Mouse (Mus musculus) limb, embryonic 11.5 days (tissue): ENCODE results near the gene Olfr330. TPM values are rescaled to one million over a fixed set of nuclear protein-coding genes. Genes with fewer than 3 reads are reported as not detected.
"Not testable (repeated sequence)": the region's sequence is repeated elsewhere in the genome, so short reads cannot be mapped to it uniquely, and the experiment has no call there.

ENCODE experiments used
- ATAC-seq: fragments of 200-750 bp; cut with Nextera tagmentation; 2 replicates; pipeline ENCODE4 v1.8.0; 2017; ENCODE audit warnings: low read depth; ENCODE audit not compliant: insufficient number of reproducible peaks, low FRiP score, low TSS enrichment
- DNase-seq: peaks from one replicate; pipeline ENCODE4 v3.0.0-alpha.2; 2015; ENCODE audit warnings: low spot score
- H3K27ac ChIP-seq: fragments of 300-500 bp; sonication (generic); replicated peaks from 2 replicates; pipeline ENCODE4 v1.5.1; 2014; ENCODE audit warnings: low read depth, mild to moderate bottlenecking, low read length
- H3K27me3 ChIP-seq: fragments of 300-500 bp; sonication (generic); 2 replicates; pipeline ENCODE4 v1.6.1; 2014; ENCODE audit warnings: mild to moderate bottlenecking, low read length, mixed read lengths; ENCODE audit not compliant: control insufficient read depth, insufficient read depth
- H3K36me3 ChIP-seq: fragments of 300-500 bp; sonication (generic); 2 replicates; pipeline ENCODE4 v1.6.1; 2014; ENCODE audit warnings: mild to moderate bottlenecking, low read length, moderate library complexity, mixed read lengths; ENCODE audit not compliant: control insufficient read depth, insufficient read depth
- H3K4me1 ChIP-seq: fragments of 300-500 bp; sonication (generic); 2 replicates; pipeline ENCODE4 v1.6.1; 2014; ENCODE audit warnings: low read length, mixed read lengths; ENCODE audit not compliant: control insufficient read depth, insufficient read depth
- H3K4me2 ChIP-seq: fragments of 300-500 bp; sonication (generic); 2 replicates; pipeline ENCODE4 v1.6.1; 2014; ENCODE audit warnings: low read depth, mild to moderate bottlenecking, moderate library complexity; ENCODE audit not compliant: severe bottlenecking
- H3K4me3 ChIP-seq: fragments of 300-500 bp; sonication (generic); 2 replicates; pipeline ENCODE4 v1.5.1; 2014; ENCODE audit warnings: low read depth, low read length
- H3K9ac ChIP-seq: fragments of 300-500 bp; sonication (generic); 2 replicates; pipeline ENCODE4 v1.6.1; 2014; ENCODE audit warnings: mild to moderate bottlenecking, low read length
- H3K9me3 ChIP-seq: fragments of 300-500 bp; sonication (generic); 2 replicates; pipeline ENCODE4 v1.6.1; 2016; ENCODE audit warnings: low read length; ENCODE audit not compliant: control insufficient read depth
- WGBS: fragments of 180-500 bp; shearing (Covaris S2); extraction: QIAGEN DNeasy Blood & Tissue Kit; methylation state at CpG from one replicate; pipeline ENCODE4 v1.1.7; 2014; 5-methylcytosine and 5-hydroxymethylcytosine counted together
- polyA plus RNA-seq: library from polyadenylated mRNA; unstranded; fragments of >200 nt; fragmentation: Nextera tagmentation; extraction: Ambion mirVana; gene quantifications from 2 replicates; pipeline ENCODE4 v1.2.1, GENCODE M21; 2014

Gene Olfr330
- polyA plus RNA-seq, 1 experiment from 2014 or later = not detected

DNA sequence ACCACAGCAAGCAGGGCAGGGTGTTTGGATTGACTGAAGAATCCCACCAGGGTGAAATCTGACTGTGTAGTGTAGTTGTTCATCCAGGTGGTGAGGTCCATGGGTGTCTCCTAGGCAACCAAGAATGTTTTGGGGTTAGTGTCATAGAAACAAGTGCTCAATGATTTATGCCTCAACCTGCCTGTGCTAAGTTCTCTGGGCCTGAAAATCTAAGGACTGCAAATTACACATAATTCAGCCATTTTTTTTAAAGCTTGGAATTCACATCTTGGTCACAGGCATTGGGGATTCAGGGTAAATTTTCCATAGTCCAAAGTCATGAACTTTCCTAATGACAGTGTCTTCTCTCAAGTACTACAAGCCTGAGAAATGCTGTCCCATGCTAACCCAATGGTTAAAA, 32.2 kb downstream of the Olfr330 start, which contains the start of gene Olfr331:
Gene Olfr331 (minus strand): TSS at position 101 of the 400 bp plus-strand sequence.
- H3K27ac ChIP-seq, H3K4me1 ChIP-seq, DNase-seq, H3K9me3 ChIP-seq, H3K4me3 ChIP-seq, ATAC-seq, H3K4me2 ChIP-seq, H3K36me3 ChIP-seq, H3K9ac ChIP-seq, H3K27me3 ChIP-seq: not testable (repeated sequence)

DNA sequence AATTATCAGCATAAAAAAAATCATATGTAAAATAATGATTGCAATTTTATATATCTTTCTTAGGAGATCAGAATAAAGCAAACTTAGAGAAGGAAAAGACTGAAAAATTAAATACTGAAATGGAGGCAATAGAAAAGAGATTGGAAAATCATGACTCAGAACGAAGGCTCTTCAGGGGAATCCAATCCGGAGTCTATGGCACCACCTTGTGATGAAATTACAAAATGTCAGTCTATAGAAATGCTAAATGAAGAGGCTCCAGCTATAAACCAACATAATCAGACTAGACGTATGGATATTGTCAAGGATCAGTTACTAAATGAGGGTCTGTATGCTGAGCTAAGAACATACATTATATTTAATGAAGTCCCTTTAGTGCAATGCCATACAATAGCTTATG, 35.3 kb downstream of the Olfr330 start:
- Histone ChIP-seq H3K27ac (no peak overlapping the region), H3K36me3 (no peaks in the 10 kb centered on the region), H3K9me3 (no peaks in the 10 kb centered on the region), H3K9ac (no peak overlapping the region), H3K4me1 (no peaks in the 10 kb centered on the region), H3K4me2 (no peak overlapping the region), H3K27me3 (no peaks in the 10 kb centered on the region), H3K4me3 (no peak overlapping the region)
- WGBS = 63% methylated on average over 3 of the region's 3 CpGs
- ATAC-seq = no peak
- DNase-seq = no peak

DNA sequence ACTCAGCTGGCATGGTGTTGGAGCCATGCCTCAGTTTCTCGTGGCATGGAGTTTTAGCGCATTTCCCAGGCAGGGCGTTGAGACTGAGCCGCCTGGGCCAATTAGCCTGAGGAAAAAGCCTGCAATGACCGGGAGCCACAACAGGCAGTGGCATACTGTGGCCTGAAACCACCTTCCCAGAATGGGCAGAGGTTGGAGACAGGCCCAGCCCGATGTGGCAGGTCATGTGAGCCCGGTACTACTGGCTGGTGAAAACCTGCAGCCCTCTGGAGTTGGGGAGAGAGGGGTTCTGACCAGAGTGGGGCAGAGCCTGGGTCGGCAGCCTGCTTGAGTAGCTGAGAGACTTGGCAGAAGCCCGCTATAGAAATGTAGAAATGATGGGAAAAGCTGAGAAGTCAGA, 35.9 kb downstream of the Olfr330 start:
- DNase-seq (no peak), ATAC-seq (no peak)
- 74% methylated on average over 9 of the region's 9 CpGs for WGBS
- Histone ChIP-seq H3K4me3 (no peak overlapping the region), H3K27ac (no peak overlapping the region), H3K4me2 (no peak overlapping the region), H3K4me1 (no peaks in the 10 kb centered on the region), H3K36me3 (no peaks in the 10 kb centered on the region), H3K9ac (no peak overlapping the region), H3K9me3 (no peaks in the 10 kb centered on the region), H3K27me3 (no peaks in the 10 kb centered on the region)

DNA sequence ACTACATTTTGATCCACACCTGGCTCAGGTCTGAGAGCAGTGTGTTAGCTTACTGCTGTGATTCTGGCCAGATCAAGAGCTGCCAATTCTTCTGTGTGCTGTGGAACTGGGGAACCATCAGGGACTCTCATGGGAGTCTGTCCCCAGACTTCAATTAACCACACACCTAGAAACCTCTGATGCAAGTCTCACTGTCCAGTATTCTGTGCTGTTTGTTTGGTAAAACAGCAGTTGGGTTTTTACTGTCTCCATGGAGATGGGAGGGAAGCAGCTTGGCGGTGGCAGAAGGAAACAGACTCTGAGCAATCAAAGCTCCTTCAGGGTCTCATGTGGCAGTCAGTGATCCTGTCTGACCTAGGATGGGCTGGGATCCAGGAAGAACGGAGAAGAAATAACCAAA, 42.2 kb downstream of the Olfr330 start, which contains the start of gene Olfr332:
Gene Olfr332 (minus strand): TSS at position 101 of the 400 bp plus-strand sequence.
- no peak for ATAC-seq
- WGBS = 87% methylated on average over 2 of the region's 2 CpGs

More for the DNA sequence above, 42.2 kb downstream of the Olfr330 start, which contains the start of gene Olfr332:
- no peak within 1 kb of the TSS for H3K4me3 ChIP-seq
- H3K9ac ChIP-seq = no peak within 1 kb of the TSS
- H3K9me3 ChIP-seq = no peaks in the 10 kb centered on the region
- H3K4me1 ChIP-seq = no peaks in the 10 kb centered on the region
- no peak for DNase-seq
- no peak within 1 kb of the TSS for H3K4me2 ChIP-seq
- H3K27ac ChIP-seq = no peak within 1 kb of the TSS
- no peaks in the 10 kb centered on the region for H3K36me3 ChIP-seq
- no peaks in the 10 kb centered on the region for H3K27me3 ChIP-seq

Other genes starting within 250 kb of the Olfr330 start
- 12.5 and 14.2 TPM in 2 replicates for gene Zfp692, start 227.8 kb downstream of the Olfr330 start, polyA plus RNA-seq
- 24.6 and 28.2 TPM in 2 replicates for gene Zfp672, start 204.5 kb downstream of the Olfr330 start, polyA plus RNA-seq
- gene Sh3bp5l, start 204.1 kb downstream of the Olfr330 start, polyA plus RNA-seq = 27.0 and 27.7 TPM in 2 replicates
- gene Lypd8, start 155.8 kb downstream of the Olfr330 start, polyA plus RNA-seq = not detected in 2 replicates
- gene 1810065E05Rik, start 113.7 kb downstream of the Olfr330 start, polyA plus RNA-seq = 0.28 TPM in 1 of 2 replicates, not detected in the other
- not detected in 2 replicates for gene Gm12253, start 102.3 kb downstream of the Olfr330 start, polyA plus RNA-seq
- not detected in 2 replicates for gene Lypd9, start 81.9 kb downstream of the Olfr330 start, polyA plus RNA-seq
- not detected in 2 replicates for gene Olfr30, start 72.6 kb downstream of the Olfr330 start, polyA plus RNA-seq
- gene Olfr332, start 42.3 kb downstream of the Olfr330 start, polyA plus RNA-seq = not detected in 2 replicates
- not detected in 2 replicates for gene Olfr331, start 32.3 kb downstream of the Olfr330 start, polyA plus RNA-seq
- not detected in 2 replicates for gene Olfr329-ps, start 11.6 kb upstream of the Olfr330 start, polyA plus RNA-seq
- gene Olfr328, start 20.8 kb upstream of the Olfr330 start, polyA plus RNA-seq = 0.09 TPM in 1 of 2 replicates, not detected in the other
- gene Olfr224, start 35.7 kb upstream of the Olfr330 start, polyA plus RNA-seq = not detected in 2 replicates
- not detected in 2 replicates for gene Olfr325, start 42.9 kb upstream of the Olfr330 start, polyA plus RNA-seq
- gene Olfr324, start 60.3 kb upstream of the Olfr330 start, polyA plus RNA-seq = not detected in 2 replicates
- gene 2210407C18Rik, start 81.2 kb upstream of the Olfr330 start, polyA plus RNA-seq = not detected in 2 replicates
- gene Olfr323, start 95.7 kb upstream of the Olfr330 start, polyA plus RNA-seq = not detected in 2 replicates
- gene Trim58, start 105.6 kb upstream of the Olfr330 start, polyA plus RNA-seq = 0.08 and 0.38 TPM in 2 replicates
- gene Olfr322, start 123.9 kb upstream of the Olfr330 start, polyA plus RNA-seq = not detected in 2 replicates
- not detected in 2 replicates for gene Olfr320, start 146.3 kb upstream of the Olfr330 start, polyA plus RNA-seq
- gene Olfr319, start 164.3 kb upstream of the Olfr330 start, polyA plus RNA-seq = not detected in 2 replicates
- not detected in 2 replicates for gene Olfr318, start 189.2 kb upstream of the Olfr330 start, polyA plus RNA-seq
- 0.07 TPM in 1 of 2 replicates, not detected in the other for gene Olfr317, start 204.4 kb upstream of the Olfr330 start, polyA plus RNA-seq
- gene Olfr316, start 217.9 kb upstream of the Olfr330 start, polyA plus RNA-seq = not detected in 2 replicates
- not detected in 2 replicates for gene Olfr315, start 238.4 kb upstream of the Olfr330 start, polyA plus RNA-seq
- not detected in 2 replicates for gene Olfr314, start 248.1 kb upstream of the Olfr330 start, polyA plus RNA-seq